Mouse (Mus musculus): ENCODE data around the gene Iffo1.

DNA sequence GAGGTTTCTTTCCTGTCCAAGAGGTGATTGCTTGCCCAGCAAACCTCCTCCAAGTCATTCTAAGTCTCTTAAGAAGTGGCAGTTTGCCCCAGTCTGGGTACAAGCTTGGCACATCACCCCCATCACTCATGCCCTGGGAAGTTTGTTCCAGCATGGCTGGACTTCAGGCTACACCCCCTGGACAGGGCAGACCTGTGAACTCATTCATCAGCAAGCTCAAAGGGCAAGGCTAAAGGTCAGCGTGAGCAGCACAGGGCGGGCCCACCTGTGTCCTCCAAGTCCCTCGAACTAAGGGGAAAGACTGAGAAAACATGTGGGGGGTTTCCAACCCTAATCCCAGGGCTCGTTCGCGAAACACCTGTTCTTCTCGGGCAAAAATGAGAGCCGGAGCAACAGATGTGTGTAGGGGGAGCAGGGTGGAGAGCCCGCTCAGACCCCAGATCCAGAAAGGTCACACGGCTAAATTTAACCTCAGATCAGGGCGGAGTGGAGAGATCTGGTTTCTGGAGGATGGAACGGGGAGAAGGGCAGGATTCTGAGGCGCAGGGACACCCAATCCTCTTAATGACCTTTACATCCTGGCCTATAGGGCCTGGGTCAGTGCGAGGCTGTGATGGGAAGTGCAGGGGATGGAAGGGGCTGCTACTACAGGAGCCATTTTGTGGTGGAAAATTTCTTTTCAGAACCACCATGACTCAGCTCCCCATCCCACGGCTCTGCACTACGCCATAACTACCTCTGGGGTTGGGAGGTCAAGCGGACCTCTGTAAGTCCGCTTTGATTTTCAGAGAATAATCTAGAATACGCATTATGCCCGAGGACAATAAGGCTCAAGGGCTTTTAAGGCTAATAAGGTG, 19.0 kb downstream of the Iffo1 start:
- no peak for TF ChIP-seq CTCF (IDR thresholded peaks at IDR 0.05)
- TF ChIP-seq EP300 (IDR thresholded peaks at IDR 0.05; ENCODE audit: insufficient read depth, low read depth, low read length), result no peak
- TF ChIP-seq POLR2A (IDR thresholded peaks at IDR 0.05; ENCODE audit: insufficient read depth, low read depth, low read length), result no peak

Data from heart, adult 2 months (tissue).